ENCODE assay signal across 22 mouse cellular contexts in the genomic region with DNA sequence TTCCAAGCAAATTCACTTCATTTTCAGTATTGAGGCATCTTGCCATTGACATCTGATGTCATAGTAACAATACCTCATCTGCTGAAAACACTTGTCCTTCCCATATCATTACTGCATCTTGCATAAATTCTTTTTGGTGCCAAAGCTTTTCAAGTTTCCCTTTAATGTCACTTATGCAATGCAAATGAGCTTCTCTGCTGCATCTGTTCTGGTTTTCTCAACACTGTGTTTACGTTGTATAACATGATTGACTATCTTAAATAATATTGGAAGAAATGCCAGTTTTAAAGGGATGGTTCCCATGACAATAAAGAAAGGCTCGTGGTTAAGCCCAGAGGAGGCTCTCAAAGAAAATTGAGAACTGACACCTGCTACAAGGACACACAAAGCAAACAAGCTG.
DNase-seq lines count a peak whose midpoint lies in the region; ATAC-seq and TF ChIP-seq lines count a peak whose summit lies in the region.
"Had no signal": no experiment of that assay in that cellular context is flagged by ENCODE, and none has a peak within 500 bp of the region (broad histone marks: within the 10 kb centered on the region; RNA-seq: fewer than 3 reads in every experiment).

No protein-coding gene starts in this region.

- H3K36me3 ChIP-seq in midbrain, embryonic 11.5 days (ENCODE audit: control insufficient read depth, insufficient read depth, low read length) = no peaks in the 10 kb centered on the region
- no peaks in the 10 kb centered on the region for H3K36me3 ChIP-seq in midbrain, postnatal 0 days (ENCODE audit: insufficient read depth, low read length)
- H3K36me3 ChIP-seq in forebrain, postnatal 0 days (ENCODE audit: insufficient read depth) = no peaks in the 10 kb centered on the region
- no peaks in the 10 kb centered on the region for H3K36me3 ChIP-seq in limb, embryonic 10.5 days
- H3K36me3 ChIP-seq: embryonic facial prominence, embryonic 12.5 days; heart, embryonic 15.5 days; limb, embryonic 13.5 days; lung, embryonic 15.5 days had no signal

- no peak overlapping the region for H3K4me2 ChIP-seq in midbrain, embryonic 11.5 days
- no peak overlapping the region for H3K4me2 ChIP-seq in midbrain, postnatal 0 days (ENCODE audit: low read depth, low read length, poor library complexity, severe bottlenecking)
- no peak overlapping the region for H3K4me2 ChIP-seq in forebrain, postnatal 0 days (ENCODE audit: low read depth)
- H3K4me2 ChIP-seq: embryonic facial prominence, embryonic 12.5 days; heart, embryonic 15.5 days; limb, embryonic 13.5 days; lung, embryonic 15.5 days had no signal

- DNase-seq in frontal cortex, postnatal 25 days (ENCODE audit: low spot score in 2 of 2) = no peak
- DNase-seq in midbrain, embryonic 11.5 days (ENCODE audit: low spot score, missing footprints) = no peak
- no peak for DNase-seq in midbrain, postnatal 0 days (ENCODE audit: low spot score)
- peak; percentile 65 for DNase-seq in forebrain, postnatal 0 days
- DNase-seq in limb, embryonic 10.5 days (ENCODE audit: low spot score) = no peak
- DNase-seq in right cerebral cortex, postnatal 25 days = no peak
- DNase-seq: adrenal gland, postnatal 14 days; cerebellum, adult 8-10 months; gastrocnemius, postnatal 25 days; heart, postnatal 4 days; kidney, adult 8-10 months; kidney, postnatal 14 days; lung, postnatal 4 days; thymus, postnatal 14 days had no signal

- peaks cover 4% of the 10 kb centered on the region; the same call in 1 of the 2 replicates for H3K4me1 ChIP-seq in midbrain, embryonic 11.5 days (ENCODE audit: control insufficient read depth, insufficient read depth, low read length)
- no peaks in the 10 kb centered on the region; the same call in 1 of the 2 replicates for H3K4me1 ChIP-seq in midbrain, postnatal 0 days (ENCODE audit: insufficient read depth, low read length)
- H3K4me1 ChIP-seq in forebrain, postnatal 0 days (ENCODE audit: insufficient read depth) = 0 out of 2 replicates have a peak, but pooled peaks cover 5% of the 10 kb centered on the region
- no peaks in the 10 kb centered on the region for H3K4me1 ChIP-seq in limb, embryonic 10.5 days
- H3K4me1 ChIP-seq: embryonic facial prominence, embryonic 12.5 days; heart, embryonic 15.5 days; limb, embryonic 13.5 days; lung, embryonic 15.5 days had no signal

- 22% methylated on average over 2 of the region's 2 CpGs for WGBS in midbrain, embryonic 11.5 days
- WGBS in midbrain, postnatal 0 days = 10% methylated on average over 2 of the region's 2 CpGs
- WGBS in forebrain, postnatal 0 days = 10% methylated on average over 2 of the region's 2 CpGs
- 78% methylated on average over 2 of the region's 2 CpGs for WGBS in limb, embryonic 10.5 days

- H3K4me3 ChIP-seq in midbrain, embryonic 11.5 days (ENCODE audit: low read depth, low read length) = no peak overlapping the region
- no peak overlapping the region for H3K4me3 ChIP-seq in midbrain, postnatal 0 days (ENCODE audit: low read depth, low read length)
- H3K4me3 ChIP-seq in forebrain, postnatal 0 days (ENCODE audit: low read depth, low read length) = no peak overlapping the region
- H3K4me3 ChIP-seq in limb, embryonic 10.5 days = no peak overlapping the region
- H3K4me3 ChIP-seq: embryonic facial prominence, embryonic 12.5 days; erythroblast, embryonic 14.5 days; heart, embryonic 15.5 days; limb, embryonic 13.5 days; lung, embryonic 15.5 days had no signal

- no peak for TF ChIP-seq CTCF in midbrain, postnatal 0 days (IDR thresholded peaks at IDR 0.05)
- no peak for TF ChIP-seq CTCF in forebrain, postnatal 0 days (IDR thresholded peaks at IDR 0.05; ENCODE audit: low read depth)

- no peaks in the 10 kb centered on the region for H3K27me3 ChIP-seq in midbrain, embryonic 11.5 days (ENCODE audit: control insufficient read depth, insufficient read depth, low read length)
- no peaks in the 10 kb centered on the region for H3K27me3 ChIP-seq in midbrain, postnatal 0 days (ENCODE audit: insufficient read depth, low read length)
- H3K27me3 ChIP-seq in forebrain, postnatal 0 days (ENCODE audit: insufficient read depth, low read length) = no peaks in the 10 kb centered on the region
- no peaks in the 10 kb centered on the region for H3K27me3 ChIP-seq in limb, embryonic 10.5 days (ENCODE audit: low read depth, poor library complexity, severe bottlenecking)
- H3K27me3 ChIP-seq: embryonic facial prominence, embryonic 12.5 days; heart, embryonic 15.5 days; limb, embryonic 13.5 days; lung, embryonic 15.5 days had no signal

- peak; percentile 96 for ATAC-seq in frontal cortex, adult (ENCODE audit: low TSS enrichment)
- peak; percentile 67 for ATAC-seq in midbrain, embryonic 11.5 days (ENCODE audit: low FRiP score)
- ATAC-seq in midbrain, postnatal 0 days (ENCODE audit: low FRiP score) = no peak
- ATAC-seq in forebrain, postnatal 0 days = peak; percentile 91
- ATAC-seq: CD4-positive, CD25-positive, alpha-beta regulatory T cell, adult 4 months had no signal

- no peaks in the 10 kb centered on the region for H3K9me3 ChIP-seq in midbrain, embryonic 11.5 days (ENCODE audit: control insufficient read depth, low read length)
- no peaks in the 10 kb centered on the region for H3K9me3 ChIP-seq in midbrain, postnatal 0 days (ENCODE audit: low read length)
- no peaks in the 10 kb centered on the region for H3K9me3 ChIP-seq in forebrain, postnatal 0 days (ENCODE audit: low read length)
- no peaks in the 10 kb centered on the region for H3K9me3 ChIP-seq in limb, embryonic 10.5 days (replicated peaks)
- H3K9me3 ChIP-seq: embryonic facial prominence, embryonic 12.5 days; heart, embryonic 15.5 days; limb, embryonic 13.5 days; lung, embryonic 15.5 days had no signal

- H3K27ac ChIP-seq in midbrain, embryonic 11.5 days (ENCODE audit: low read depth, low read length) = no peak overlapping the region
- H3K27ac ChIP-seq in midbrain, postnatal 0 days (ENCODE audit: low read depth, low read length) = no peak overlapping the region
- H3K27ac ChIP-seq in forebrain, postnatal 0 days (ENCODE audit: low read depth, low read length) = peak overlapping the region; percentile 62
- no peak overlapping the region for H3K27ac ChIP-seq in limb, embryonic 10.5 days
- H3K27ac ChIP-seq: embryonic facial prominence, embryonic 12.5 days; heart, embryonic 15.5 days; limb, embryonic 13.5 days; liver, embryonic 14.5 days; lung, embryonic 15.5 days had no signal

- H3K9ac ChIP-seq in midbrain, embryonic 11.5 days (ENCODE audit: low read length) = no peak overlapping the region
- no peak overlapping the region for H3K9ac ChIP-seq in midbrain, postnatal 0 days (replicated peaks; ENCODE audit: low read length, poor library complexity, severe bottlenecking)
- no peak overlapping the region for H3K9ac ChIP-seq in forebrain, postnatal 0 days
- H3K9ac ChIP-seq: embryonic facial prominence, embryonic 12.5 days; heart, embryonic 15.5 days; limb, embryonic 13.5 days; liver, embryonic 14.5 days; lung, embryonic 15.5 days had no signal
